ENCODE assay signal across 11 mouse cellular contexts in genomic region chr17:73390191-73391089, GRCm38 (mm10). TPM values are rescaled to one million over a fixed set of nuclear protein-coding genes. Genes with fewer than 3 reads are reported as not detected.
DNase-seq lines count a peak whose midpoint lies in the region; ATAC-seq and TF ChIP-seq lines count a peak whose summit lies in the region.
"Had no signal": no experiment of that assay in that cellular context is flagged by ENCODE, and none has a peak within 500 bp of the region (broad histone marks: within the 10 kb centered on the region; RNA-seq: fewer than 3 reads in every experiment).

No protein-coding gene starts in this region.

- ATAC-seq in kidney, embryonic 14.5 days (ENCODE audit: low FRiP score, low TSS enrichment): no peak
- ATAC-seq in forebrain, embryonic 15.5 days (replicated peaks): peak; percentile 90
- ATAC-seq in liver, embryonic 12.5 days: no peak

- no peaks in the 10 kb centered on the region for H3K4me1 ChIP-seq in kidney, embryonic 14.5 days (ENCODE audit: control insufficient read depth, insufficient read depth, low read length)
- H3K4me1 ChIP-seq in forebrain, embryonic 15.5 days: peaks cover 20% of the 10 kb centered on the region
- H3K4me1 ChIP-seq in liver, embryonic 12.5 days: no peaks in the 10 kb centered on the region
- no peaks in the 10 kb centered on the region for H3K4me1 ChIP-seq in thymus, adult 2 months (replicated peaks; ENCODE audit: control insufficient read depth, insufficient read depth, low read length)
- H3K4me1 ChIP-seq: liver, embryonic 15.5 days; stomach, embryonic 15.5 days had no signal

- TF ChIP-seq CTCF in thymus, adult 2 months (IDR thresholded peaks at IDR 0.05; ENCODE audit: borderline replicate concordance, control insufficient read depth, extremely low read depth, insufficient read depth, low read length, poor library complexity): no peak

- H3ac ChIP-seq in myocyte (ENCODE audit: control insufficient read depth, insufficient read length): no peak overlapping the region

- H3K79me2 ChIP-seq in myocyte (ENCODE audit: control insufficient read depth, insufficient read depth): no peaks in the 10 kb centered on the region

- H3K27ac ChIP-seq in kidney, embryonic 14.5 days (ENCODE audit: low read depth, low read length): no peak overlapping the region
- peak overlapping the region; percentile 2; the same call in 1 of the 2 replicates for H3K27ac ChIP-seq in forebrain, embryonic 15.5 days (replicated peaks)
- H3K27ac ChIP-seq in liver, embryonic 12.5 days: no peak overlapping the region
- H3K27ac ChIP-seq in thymus, adult 2 months (ENCODE audit: control insufficient read depth, insufficient read depth, low read length): no peak overlapping the region
- H3K27ac ChIP-seq: liver, embryonic 15.5 days; stomach, embryonic 15.5 days had no signal

- H3K9ac ChIP-seq in kidney, embryonic 14.5 days (ENCODE audit: low read depth, low read length): no peak overlapping the region
- H3K9ac ChIP-seq in forebrain, embryonic 15.5 days (replicated peaks): no peak overlapping the region
- H3K9ac ChIP-seq in liver, embryonic 12.5 days: no peak overlapping the region
- H3K9ac ChIP-seq: liver, embryonic 15.5 days; stomach, embryonic 15.5 days had no signal

- H3K4me2 ChIP-seq in kidney, embryonic 14.5 days (replicated peaks; ENCODE audit: low read depth, low read length): no peak overlapping the region
- 0 out of 2 replicates have a peak overlapping the region, but pooled peaks have one; percentile 1 for H3K4me2 ChIP-seq in forebrain, embryonic 15.5 days (replicated peaks)
- H3K4me2 ChIP-seq in myocyte (ENCODE audit: low read depth): peak overlapping the region; percentile 27
- no peak overlapping the region for H3K4me2 ChIP-seq in liver, embryonic 12.5 days
- H3K4me2 ChIP-seq: liver, embryonic 15.5 days; stomach, embryonic 15.5 days had no signal

- no peak for TF ChIP-seq POLR2A in myocyte (IDR thresholded peaks at IDR 0.05; ENCODE audit: insufficient read length, low read depth)
- TF ChIP-seq POLR2A in thymus, adult 2 months (IDR thresholded peaks at IDR 0.05; ENCODE audit: control insufficient read depth, extremely low read depth, insufficient read depth, low read length, poor library complexity): no peak

- H3K36me3 ChIP-seq in kidney, embryonic 14.5 days (ENCODE audit: control insufficient read depth, insufficient read depth, low read length): no peaks in the 10 kb centered on the region
- H3K36me3 ChIP-seq in forebrain, embryonic 15.5 days: no peaks in the 10 kb centered on the region
- no peaks in the 10 kb centered on the region for H3K36me3 ChIP-seq in myocyte (ENCODE audit: control insufficient read depth, insufficient read depth)
- H3K36me3 ChIP-seq in liver, embryonic 12.5 days: no peaks in the 10 kb centered on the region
- no peaks in the 10 kb centered on the region for H3K36me3 ChIP-seq in thymus, adult 2 months (ENCODE audit: control insufficient read depth, insufficient read depth, low read length)
- H3K36me3 ChIP-seq: liver, embryonic 15.5 days; stomach, embryonic 15.5 days had no signal

- no peaks in the 10 kb centered on the region for H3K9me3 ChIP-seq in kidney, embryonic 14.5 days (ENCODE audit: control insufficient read depth, low read length)
- no peaks in the 10 kb centered on the region for H3K9me3 ChIP-seq in forebrain, embryonic 15.5 days
- no peaks in the 10 kb centered on the region for H3K9me3 ChIP-seq in liver, embryonic 12.5 days (replicated peaks)
- H3K9me3 ChIP-seq: liver, embryonic 15.5 days; stomach, embryonic 15.5 days had no signal

- 46% methylated on average over 7 of the region's 7 CpGs for WGBS in kidney, embryonic 14.5 days
- 20% methylated on average over 7 of the region's 7 CpGs for WGBS in forebrain, embryonic 15.5 days
- WGBS in liver, embryonic 12.5 days (ENCODE audit: insufficient replicate concordance): 52% methylated on average over 7 of the region's 7 CpGs
- 63% methylated on average over 7 of the region's 7 CpGs for WGBS in thymus, adult 2 months

- H3K4me3 ChIP-seq in kidney, embryonic 14.5 days (ENCODE audit: low read length): no peak overlapping the region
- no peak overlapping the region for H3K4me3 ChIP-seq in forebrain, embryonic 15.5 days
- no peak overlapping the region for H3K4me3 ChIP-seq in myocyte
- H3K4me3 ChIP-seq in liver, embryonic 12.5 days: no peak overlapping the region
- no peak overlapping the region for H3K4me3 ChIP-seq in thymus, adult 2 months (ENCODE audit: control insufficient read depth, insufficient read depth, low read length)
- H3K4me3 ChIP-seq: liver, embryonic 15.5 days; stomach, embryonic 15.5 days had no signal

- DNase-seq in kidney, adult 11 months: peak; percentile 44
- peak; percentile 15 to 55 for DNase-seq in kidney, postnatal 25 days
- no peak for DNase-seq in thymus, adult 2 months
- DNase-seq in cerebellum, postnatal 4 days (ENCODE audit: low spot score in 2 of 2): no peak

- no peaks in the 10 kb centered on the region for H3K27me3 ChIP-seq in kidney, embryonic 14.5 days (ENCODE audit: control insufficient read depth, insufficient read depth, low read length)
- H3K27me3 ChIP-seq in forebrain, embryonic 15.5 days: no peaks in the 10 kb centered on the region
- H3K27me3 ChIP-seq in myocyte (ENCODE audit: control insufficient read depth, insufficient read depth, insufficient read length): no peaks in the 10 kb centered on the region
- no peaks in the 10 kb centered on the region for H3K27me3 ChIP-seq in liver, embryonic 12.5 days (replicated peaks)
- H3K27me3 ChIP-seq in thymus, adult 2 months (ENCODE audit: control insufficient read depth, insufficient read depth, low read length): no peaks in the 10 kb centered on the region
- H3K27me3 ChIP-seq: liver, embryonic 15.5 days; stomach, embryonic 15.5 days had no signal

TF ChIP-seq in myocyte, 11 proteins besides CTCF, POLR2A, EP300 and RAD21:
- TF ChIP-seq MYOD1 (IDR thresholded peaks at IDR 0.05; ENCODE audit: control insufficient read depth in 1 of 3, insufficient read length in 2 of 3, low read depth in 2 of 3): peak in 1 of 3 experiments; percentile 27
- no peak for TF ChIP-seq SRF (IDR thresholded peaks at IDR 0.05; ENCODE audit: control insufficient read depth, insufficient read length, low read depth)

RNA-seq across cellular contexts. Expression of gene Capn13, which starts 10.2 kb away (rescaled TPM):
- polyA plus RNA-seq in kidney, embryonic 14.5 days (2014; fragmentation: Nextera tagmentation; extraction: Ambion mirVana): 0.14 and 0.18 TPM in 2 replicates
- polyA plus RNA-seq in forebrain, embryonic 15.5 days (2015; fragmentation: Nextera tagmentation; extraction: Ambion mirVana): not detected in 2 replicates
- not detected for polyA plus RNA-seq in myocyte (2012; fragmentation: generic; extraction: Trizol)
- polyA plus RNA-seq in liver, embryonic 12.5 days (2016; fragmentation: Nextera tagmentation; extraction: Ambion mirVana): not detected in 2 replicates
- 0.13 and 0.38 TPM in 2 replicates for polyA plus RNA-seq in thymus, adult 2 months (2012; rRNA removed)
- polyA plus RNA-seq: heart, embryonic 16.5 days; liver, embryonic 15.5 days had no signal

Comparison
In these comparisons a context has a peak if more than half of its experiments do, and no peak if none do; other contexts are left out.
1. DNase-seq: peak in kidney, adult 11 months (single experiment) and kidney, postnatal 25 days (2 of 2); none in thymus, adult 2 months (single experiment) and cerebellum, postnatal 4 days (0 of 2).
2. H3K4me2 ChIP-seq: peak in forebrain, embryonic 15.5 days (single experiment) and myocyte (single experiment); none in kidney, embryonic 14.5 days (single experiment) and liver, embryonic 12.5 days (single experiment).